Mouse (Mus musculus) forebrain, postnatal 0 days (tissue): ENCODE data around the gene Mamstr. TPM values are rescaled to one million over a fixed set of nuclear protein-coding genes. Genes with fewer than 3 reads are reported as not detected.
"Not testable (repeated sequence)": the region's sequence is repeated elsewhere in the genome, so short reads cannot be mapped to it uniquely, and the experiment has no call there.

Source experiments
- ATAC-seq: fragments of 200-750 bp; cut with Nextera tagmentation; 2 replicates; pipeline ENCODE4 v1.8.0; 2017; ENCODE audit warnings: mild to moderate bottlenecking, moderate library complexity
- DNase-seq: peaks from one replicate; pipeline ENCODE4 v3.0.0-alpha.2; 2015
- H3K27ac ChIP-seq: fragments of 300-500 bp; sonication (generic); 2 replicates; pipeline ENCODE4 v1.5.1; 2014; ENCODE audit warnings: low read depth, mild to moderate bottlenecking, antibody characterized with exemption, low read length, moderate library complexity, mixed read lengths
- H3K27me3 ChIP-seq: fragments of 300-500 bp; sonication (generic); 2 replicates; pipeline ENCODE4 v1.6.1; 2014; ENCODE audit warnings: mild to moderate bottlenecking, low read length, mixed read lengths; ENCODE audit not compliant: insufficient read depth
- H3K36me3 ChIP-seq: fragments of 300-500 bp; sonication (generic); 2 replicates; pipeline ENCODE4 v1.6.1; 2014; ENCODE audit warnings: mild to moderate bottlenecking, moderate library complexity; ENCODE audit not compliant: insufficient read depth
- H3K4me1 ChIP-seq: fragments of 300-500 bp; sonication (generic); 2 replicates; pipeline ENCODE4 v1.6.1; 2014; ENCODE audit warnings: antibody characterized with exemption; ENCODE audit not compliant: insufficient read depth
- H3K4me2 ChIP-seq: fragments of 300-500 bp; sonication (generic); 2 replicates; pipeline ENCODE4 v1.6.1; 2014; ENCODE audit warnings: low read depth, mild to moderate bottlenecking, moderate library complexity
- H3K4me3 ChIP-seq: fragments of 300-500 bp; sonication (generic); 2 replicates; pipeline ENCODE4 v1.5.1; 2014; ENCODE audit warnings: low read depth, low read length, mixed read lengths
- H3K9ac ChIP-seq: fragments of 300-500 bp; sonication (generic); 2 replicates; pipeline ENCODE4 v1.6.1; 2014; ENCODE audit warnings: mild to moderate bottlenecking
- H3K9me3 ChIP-seq: fragments of 300-500 bp; sonication (generic); 2 replicates; pipeline ENCODE4 v1.6.1; 2016; ENCODE audit warnings: low read length
- CTCF ChIP-seq: sonication (generic); IDR thresholded peaks from 2 replicates; pipeline ENCODE4 v1.5.1; 2016; ENCODE audit warnings: antibody characterized with exemption, control low read depth, low read depth
- WGBS: fragments of 180-500 bp; shearing (Covaris S2); extraction: QIAGEN DNeasy Blood & Tissue Kit; methylation state at CpG from one replicate; pipeline ENCODE4 v1.1.7; 2014; 5-methylcytosine and 5-hydroxymethylcytosine counted together
- polyA plus RNA-seq: library from polyadenylated mRNA; unstranded; fragments of >200 nt; fragmentation: Nextera tagmentation; extraction: Ambion mirVana; gene quantifications from 2 replicates; pipeline ENCODE4 v1.2.1, GENCODE M21; 2015
- total RNA-seq: library from RNA; depleted of rRNA; stranded (reverse); fragments of >200 nt; gene quantifications from 2 replicates; pipeline ENCODE4 v1.2.3, GENCODE M21; 2014

Mamstr gene
- total and polyA plus RNA-seq, 2 experiments from 2014 or later: 2.2 to 2.6 TPM

DNA sequence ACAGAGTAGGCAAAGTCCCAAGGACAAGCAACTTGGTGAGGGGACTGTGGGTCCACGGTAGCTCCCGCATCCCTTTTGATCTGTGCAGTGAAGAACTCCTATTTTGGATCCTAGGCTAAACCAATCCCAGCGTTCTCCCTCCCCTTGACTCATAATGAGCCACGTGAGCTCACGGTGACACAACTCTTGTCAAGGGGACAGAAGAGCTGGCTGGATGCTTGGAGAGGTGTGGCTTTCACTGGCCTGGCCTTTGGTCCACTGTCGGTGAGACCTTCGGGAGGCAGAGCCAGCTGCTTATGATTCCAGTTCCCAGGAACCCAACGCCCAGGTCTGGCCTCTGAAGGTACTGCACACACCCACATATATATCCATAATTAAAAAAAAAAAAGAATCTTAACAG lies 9.6 kb downstream of the Mamstr start:
- H3K27ac ChIP-seq: no peak overlapping the region
- H3K36me3 ChIP-seq: no peaks in the 10 kb centered on the region
- H3K4me3 ChIP-seq: no peak overlapping the region
- peaks cover 4% of the 10 kb centered on the region; the same call in 1 of the 2 replicates for H3K27me3 ChIP-seq
- no peak overlapping the region for H3K9ac ChIP-seq
- WGBS: 78% methylated on average over 8 of the region's 8 CpGs
- no peak for TF ChIP-seq CTCF
- 0 out of 2 replicates have a peak, but pooled peaks cover 5% of the 10 kb centered on the region for H3K4me1 ChIP-seq
- ATAC-seq: no peak
- H3K9me3 ChIP-seq: no peaks in the 10 kb centered on the region
- no peak for DNase-seq
- H3K4me2 ChIP-seq: no peak overlapping the region

DNA sequence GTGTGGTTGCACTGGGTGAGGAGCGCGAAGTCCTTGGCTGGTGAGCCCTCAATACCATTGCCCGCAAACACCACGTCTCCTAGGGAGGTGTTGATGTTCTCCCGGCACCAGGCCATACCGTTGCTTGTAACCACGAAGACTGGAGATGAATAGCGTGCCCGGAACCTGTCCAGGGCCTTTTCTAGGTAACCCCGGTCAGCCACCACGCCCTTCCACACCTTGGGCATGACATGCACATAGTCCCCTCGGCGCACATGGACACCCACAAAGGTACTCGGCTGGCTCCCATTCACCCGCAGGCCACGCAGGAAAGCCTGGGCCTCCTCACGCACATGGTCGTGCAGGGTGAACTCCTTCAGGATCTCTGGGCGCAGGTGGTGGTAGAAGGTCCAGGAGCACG lies 10.7 kb downstream of the Mamstr start:
- not testable (repeated sequence) for H3K4me3 ChIP-seq, H3K9ac ChIP-seq, H3K27ac ChIP-seq, H3K36me3 ChIP-seq, ATAC-seq, DNase-seq, H3K9me3 ChIP-seq, H3K27me3 ChIP-seq, H3K4me1 ChIP-seq, H3K4me2 ChIP-seq
- 95% methylated on average over 19 of the region's 20 CpGs for WGBS

DNA sequence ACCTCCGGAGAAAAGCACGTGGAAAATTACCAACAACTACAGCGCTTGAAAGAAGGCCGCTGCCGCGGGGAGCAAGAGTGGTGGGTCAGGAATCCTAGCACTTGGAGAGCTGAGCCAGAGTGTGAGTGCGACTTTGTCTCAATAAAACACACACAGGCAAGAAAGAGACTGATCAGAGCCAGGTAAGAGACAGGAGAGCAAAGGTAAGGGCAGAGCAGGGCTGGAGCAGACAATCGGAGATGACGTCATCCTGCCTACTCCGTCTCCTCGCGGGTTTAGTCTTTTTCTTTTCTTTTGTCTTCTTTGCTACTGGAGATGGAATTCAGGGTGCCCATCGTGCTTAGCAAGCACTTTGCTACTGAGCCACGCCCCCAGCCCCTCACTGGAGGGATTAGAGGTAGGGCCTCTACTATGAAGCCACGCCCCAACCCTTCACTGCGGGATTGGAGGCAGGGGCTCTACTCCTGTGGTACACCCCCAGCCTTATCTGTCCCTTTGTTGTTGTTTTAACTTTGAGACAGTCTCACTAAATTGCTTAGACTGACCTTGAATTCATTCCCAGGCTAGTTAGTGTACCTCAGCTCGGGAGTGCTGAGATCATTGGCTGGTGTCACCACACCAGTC lies 14.8 kb downstream of the Mamstr start:
- no peak overlapping the region for H3K9ac ChIP-seq
- peak; percentile 46 for DNase-seq
- TF ChIP-seq CTCF: no peak
- peak overlapping the region; percentile 16; the same call in 1 of the 2 replicates for H3K4me2 ChIP-seq
- 31% methylated on average over 17 of the region's 17 CpGs for WGBS
- H3K36me3 ChIP-seq: no peaks in the 10 kb centered on the region
- H3K27ac ChIP-seq: 0 out of 2 replicates have a peak overlapping the region, but pooled peaks have one; percentile 6
- no peak overlapping the region for H3K4me3 ChIP-seq
- H3K4me1 ChIP-seq: no peaks in the 10 kb centered on the region
- peaks cover 4% of the 10 kb centered on the region; the same call in 1 of the 2 replicates for H3K27me3 ChIP-seq
- ATAC-seq: peak; percentile 81
- H3K9me3 ChIP-seq: no peaks in the 10 kb centered on the region

DNA sequence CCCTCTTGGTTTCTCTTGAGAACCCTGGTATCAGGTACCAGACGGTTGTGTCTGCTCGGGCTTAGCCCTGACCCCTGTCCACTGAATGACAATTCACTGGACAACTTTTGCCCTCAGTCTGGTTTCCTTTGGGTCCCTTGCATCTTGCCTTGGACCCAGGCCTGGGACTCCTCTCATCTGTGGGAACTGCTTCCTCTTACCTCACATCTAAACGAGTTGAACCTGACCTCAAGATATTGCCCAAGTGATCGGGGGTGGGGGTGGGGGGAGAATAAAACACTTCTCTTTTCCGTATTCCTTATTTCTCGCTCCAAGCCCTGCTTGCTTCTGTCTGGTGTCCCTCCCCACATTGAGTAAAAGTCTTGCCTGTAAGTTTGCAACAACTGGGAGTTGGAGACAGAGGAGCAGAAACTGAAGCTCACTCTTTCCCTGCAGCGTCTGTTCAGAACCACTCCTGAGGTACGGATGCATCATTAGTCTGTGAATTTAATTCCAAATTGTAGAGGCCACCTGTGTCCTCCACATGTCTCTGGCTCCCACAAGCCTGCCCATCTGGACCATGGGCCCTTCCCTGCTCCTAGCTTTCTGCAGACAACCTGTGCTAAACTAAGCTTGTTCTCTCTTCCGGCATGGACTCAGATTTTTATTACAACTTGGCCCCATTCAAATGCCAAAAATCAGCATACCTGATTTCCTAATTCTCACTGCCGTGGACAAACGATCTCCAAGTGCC lies 21.1 kb downstream of the Mamstr start:
- 78% methylated on average over 11 of the region's 11 CpGs for WGBS

DNA sequence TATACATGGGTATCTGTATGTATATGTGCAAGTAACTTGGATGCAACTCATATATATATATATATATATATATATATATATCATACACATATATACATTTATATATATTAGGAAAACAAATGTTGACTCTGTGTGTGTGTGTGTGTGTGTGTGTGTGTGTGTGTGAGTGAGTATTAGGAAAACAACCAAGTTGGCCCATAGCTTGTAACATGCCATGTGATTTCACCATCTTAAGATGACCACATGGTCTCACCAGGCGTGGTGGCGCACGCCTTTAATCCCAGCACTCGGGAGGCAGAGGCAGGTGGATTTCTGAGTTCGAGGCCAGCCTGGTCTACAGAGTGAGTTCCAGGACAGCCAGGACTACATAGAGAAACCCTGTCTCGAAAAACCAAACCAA lies 21.9 kb downstream of the Mamstr start:
- not testable (repeated sequence) for ATAC-seq, H3K4me2 ChIP-seq, H3K27ac ChIP-seq, H3K36me3 ChIP-seq, H3K9me3 ChIP-seq, DNase-seq, H3K27me3 ChIP-seq, H3K9ac ChIP-seq, H3K4me3 ChIP-seq, H3K4me1 ChIP-seq
- WGBS: 86% methylated on average over 6 of the region's 6 CpGs

More for the DNA sequence above, 21.1 kb downstream of the Mamstr start:
- H3K9ac ChIP-seq: no peak overlapping the region
- DNase-seq (no peak), ATAC-seq (no peak)
- no peak overlapping the region for H3K4me2 ChIP-seq
- no peaks in the 10 kb centered on the region for H3K9me3 ChIP-seq
- TF ChIP-seq CTCF: no peak
- H3K36me3 ChIP-seq: no peaks in the 10 kb centered on the region
- no peaks in the 10 kb centered on the region for H3K27me3 ChIP-seq
- no peaks in the 10 kb centered on the region for H3K4me1 ChIP-seq
- no peak overlapping the region for H3K4me3 ChIP-seq
- H3K27ac ChIP-seq: no peak overlapping the region

DNA sequence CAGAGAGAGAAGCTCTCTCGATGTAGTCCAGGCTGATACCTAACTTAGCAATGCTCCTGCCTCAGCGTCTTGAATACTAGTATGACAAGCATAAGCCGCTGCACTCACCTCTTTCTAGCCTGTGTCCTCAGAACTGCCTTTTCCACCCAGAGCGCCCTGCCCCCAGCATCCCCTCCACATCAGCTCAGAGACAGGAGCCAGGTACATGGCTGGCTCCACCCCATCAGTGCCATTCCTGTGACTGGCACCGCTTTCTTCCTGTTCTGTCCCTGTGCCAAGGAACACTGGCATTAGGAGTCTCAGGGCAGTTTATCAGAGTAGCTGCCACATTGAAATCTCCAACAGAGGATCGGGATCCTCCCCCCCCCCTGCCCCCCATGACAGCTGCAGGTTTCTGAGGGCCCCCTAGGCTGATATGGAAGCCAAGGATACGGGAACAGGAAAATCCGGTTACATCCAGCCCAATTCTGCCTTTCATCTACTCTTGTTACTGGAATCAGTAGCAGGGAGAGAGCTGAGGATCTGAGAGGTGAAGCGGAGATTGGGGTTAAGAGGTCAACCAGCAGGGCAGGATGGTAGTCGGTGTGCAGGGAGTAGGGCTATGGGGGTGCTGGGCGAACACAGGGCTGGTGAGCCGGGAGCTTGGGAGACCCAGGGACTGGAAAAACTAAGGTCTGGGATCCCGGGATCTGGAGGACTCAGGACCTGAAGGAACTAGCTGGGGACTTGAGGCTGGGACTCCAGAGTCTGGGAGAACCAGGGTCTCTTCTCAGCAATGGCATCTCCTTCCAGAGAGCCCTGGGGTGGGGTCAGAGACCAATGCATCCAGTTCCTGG lies 25.7 kb downstream of the Mamstr start:
- Histone ChIP-seq H3K36me3 (no peaks in the 10 kb centered on the region), H3K9ac (no peak overlapping the region), H3K27ac (no peak overlapping the region), H3K4me2 (no peak overlapping the region), H3K27me3 (no peaks in the 10 kb centered on the region), H3K4me3 (no peak overlapping the region), H3K4me1 (no peaks in the 10 kb centered on the region), H3K9me3 (no peaks in the 10 kb centered on the region)
- no peak for TF ChIP-seq CTCF
- 63% methylated on average over 13 of the region's 13 CpGs for WGBS
- ATAC-seq (no peak), DNase-seq (no peak)

DNA sequence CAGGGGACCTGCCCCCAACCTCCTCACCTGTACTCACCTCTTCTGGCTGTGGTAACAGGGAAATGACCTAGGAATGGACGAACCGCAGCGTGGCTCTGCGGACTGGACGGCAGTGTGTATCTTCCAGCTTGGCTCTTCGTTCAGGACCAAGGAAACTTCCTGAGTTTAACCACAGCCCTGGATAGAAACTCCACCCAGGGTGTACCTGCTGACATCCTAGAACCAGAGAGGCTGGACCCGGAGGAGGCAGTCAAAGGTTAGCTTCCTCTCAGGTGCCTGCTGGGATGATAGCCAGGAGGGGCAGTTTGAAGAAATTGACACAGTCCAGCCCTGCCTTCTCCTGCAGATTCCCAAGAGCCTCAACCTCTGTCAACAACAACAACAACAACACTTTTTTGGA lies 26.4 kb downstream of the Mamstr start, which contains the start of gene Fut2:
Gene Fut2 (minus strand): TSS at position 234 of the 400 bp plus-strand sequence.
- WGBS: 86% methylated on average over 7 of the region's 7 CpGs
- H3K36me3 ChIP-seq: no peaks in the 10 kb centered on the region

More for the DNA sequence above, 26.4 kb downstream of the Mamstr start, which contains the start of gene Fut2:
- DNase-seq (no peak), ATAC-seq (no peak)
- Histone ChIP-seq H3K4me3 (no peak within 1 kb of the TSS), H3K9ac (no peak within 1 kb of the TSS), H3K4me2 (no peak within 1 kb of the TSS), H3K27me3 (no peaks in the 10 kb centered on the region), H3K4me1 (no peaks in the 10 kb centered on the region), H3K27ac (no peak within 1 kb of the TSS), H3K9me3 (no peaks in the 10 kb centered on the region)
- no peak for TF ChIP-seq CTCF
